Mouse (Mus musculus) liver, embryonic 14.5 days (tissue): Measurements from ENCODE around the gene Rfxank.

Source experiments
- CTCF ChIP-seq: IDR thresholded peaks from 2 replicates; pipeline ENCODE4 v1.5.1; 2016; ENCODE audit warnings: antibody characterized with exemption, low read depth, control low read depth
- EP300 ChIP-seq: IDR thresholded peaks from 2 replicates; pipeline ENCODE4 v1.6.1; 2016; ENCODE audit warnings: antibody characterized with exemption, low read depth

- TF ChIP-seq CTCF (no peak), EP300 (no peak)
Measured at GRCm38 (mm10) chr8:70083285-70083684, 55.7 kb downstream of the Rfxank start, which contains the start of gene Hapln4.
